Mouse (Mus musculus): ENCODE results near the gene Ift81.
"Not testable (repeated sequence)": the region's sequence is repeated elsewhere in the genome, so short reads cannot be mapped to it uniquely, and the experiment has no call there.

Ift81 gene

DNA sequence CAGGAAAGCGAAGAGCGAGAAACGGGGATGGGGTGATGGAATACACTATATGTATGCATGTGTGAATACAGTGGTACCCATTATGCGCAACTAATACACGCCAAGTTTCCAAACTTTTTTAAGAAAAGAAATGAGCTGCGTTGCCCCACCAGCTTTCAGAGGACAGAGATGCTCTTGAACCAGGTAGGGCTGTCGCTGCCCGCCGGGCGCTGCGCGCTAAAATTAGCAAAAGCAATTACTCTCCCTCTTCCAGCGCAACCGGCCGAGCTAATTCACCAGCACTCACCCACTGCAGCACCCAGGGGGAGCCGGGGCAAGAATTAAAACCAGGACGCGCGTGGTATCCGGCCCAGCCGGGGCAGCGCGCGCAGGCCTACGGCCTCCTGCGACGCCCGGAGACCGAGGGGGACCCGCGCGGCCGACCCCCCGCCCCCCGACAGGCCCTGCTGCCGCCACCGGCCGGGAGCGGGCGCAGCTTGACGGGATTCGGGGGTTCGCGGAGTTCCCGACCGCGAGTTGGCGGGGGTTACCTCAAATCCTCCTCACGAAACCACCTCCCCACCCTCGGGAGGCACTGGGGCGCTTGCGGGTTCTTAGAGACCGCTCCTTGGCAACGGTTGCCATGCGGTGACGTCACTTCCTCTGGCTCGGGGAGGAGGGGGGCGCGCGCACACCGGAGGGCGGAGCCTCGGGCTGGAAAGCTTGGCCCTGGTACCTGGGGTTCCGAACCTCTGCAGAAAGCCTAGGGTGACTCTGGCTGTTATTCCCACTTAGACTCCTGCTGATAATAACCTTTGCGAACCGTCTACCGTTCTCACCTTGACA is at the start of gene Ift81:
Gene Ift81 (minus strand): TSS at position 611 of the 825 bp plus-strand sequence.
- DNase-seq: peak; percentile 94 to 98

- DNase-seq: peak; percentile 39 to 47
Observed at GRCm38 (mm10) chr5:122662501-122662900, 48.2 kb upstream of the Ift81 start.

DNA sequence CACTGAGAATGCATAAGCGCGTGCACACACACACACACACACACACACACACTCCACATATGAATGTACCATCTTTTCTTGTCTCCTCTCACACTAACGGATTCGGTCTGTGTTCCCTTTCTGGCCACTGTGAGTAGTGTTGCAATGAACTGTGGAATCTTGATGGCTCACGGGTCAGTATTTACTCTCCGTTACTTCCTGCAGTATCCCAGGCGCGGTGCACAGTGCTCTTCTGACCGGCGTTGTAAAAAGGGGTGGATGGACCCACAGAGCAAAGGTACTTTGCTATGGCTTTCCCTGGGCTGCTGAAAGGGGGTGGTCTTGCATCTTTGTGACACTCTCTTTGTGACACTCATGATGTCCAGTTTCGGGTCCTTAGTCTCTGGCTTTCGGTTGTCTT is 42.5 kb upstream of the Ift81 start:
- no peak for DNase-seq

GRCm38 (mm10) chr5:122654268-122654573 is 39.9 kb upstream of the Ift81 start:
- DNase-seq: no peak

DNA sequence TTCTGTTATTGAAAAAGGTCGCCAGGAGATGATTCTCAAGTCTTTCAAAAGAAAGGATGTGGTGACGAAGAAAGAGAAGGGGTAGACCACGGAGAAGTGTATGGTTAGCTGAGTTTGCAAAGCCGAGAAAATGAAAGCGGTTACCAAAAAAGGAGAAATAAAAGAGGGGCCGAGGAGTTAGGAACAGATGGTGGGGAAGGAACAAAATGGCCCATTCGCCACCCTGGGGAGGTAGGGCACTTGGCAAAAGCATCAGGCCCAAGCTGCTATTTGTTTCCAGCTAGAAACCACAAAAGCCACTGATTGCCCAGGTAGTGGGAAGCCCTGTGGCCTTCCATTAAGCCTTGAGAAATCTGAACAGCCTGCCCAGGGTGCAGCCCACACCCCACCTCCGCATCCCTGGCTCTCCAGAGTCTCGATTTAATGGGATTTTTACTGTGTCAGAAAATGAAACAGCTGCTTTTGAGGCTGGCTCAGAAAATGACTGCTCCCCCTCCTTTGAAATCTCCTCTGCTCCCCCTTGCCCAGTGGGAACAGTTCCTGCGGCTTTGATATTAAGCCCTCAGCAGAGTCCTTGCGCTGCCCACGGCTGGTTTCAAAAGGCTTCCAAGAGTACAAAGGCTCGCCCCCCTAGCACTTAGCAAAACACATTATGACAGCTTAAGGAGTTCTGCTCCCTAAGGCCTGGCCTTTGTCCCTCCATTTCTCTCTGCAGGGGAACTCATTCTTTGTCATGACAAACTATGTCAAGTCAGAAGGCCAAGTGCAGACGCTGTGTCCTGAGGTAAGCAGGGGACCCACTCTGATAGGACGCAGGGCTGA is 39.3 kb upstream of the Ift81 start:
- DNase-seq: peak in 1 of 2 experiments; percentile 7

- DNase-seq: no peak
Observed at GRCm38 (mm10) chr5:122653112-122653445, 38.8 kb upstream of the Ift81 start.

DNA sequence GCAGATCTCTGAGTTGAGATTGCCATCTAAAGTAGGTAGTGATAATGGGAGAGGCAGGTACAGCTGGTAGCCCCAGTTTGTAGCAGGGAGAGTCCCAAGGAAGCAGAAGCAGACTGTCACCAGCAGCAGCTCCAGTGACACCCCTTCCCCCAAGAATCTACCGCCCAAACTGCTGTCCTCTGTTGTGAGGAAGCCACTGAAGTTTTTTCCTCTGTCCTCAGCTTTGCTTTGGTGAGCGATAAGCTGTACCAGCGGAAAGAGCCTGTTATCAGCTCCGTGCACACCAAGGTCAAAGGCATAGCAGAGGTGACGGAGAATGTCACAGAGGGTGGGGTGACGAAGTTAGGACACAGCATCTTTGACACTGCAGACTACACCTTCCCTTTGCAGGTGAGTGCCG is 38.2 kb upstream of the Ift81 start:
- no peak for DNase-seq

GRCm38 (mm10) chr5:122650100-122650499 is 35.8 kb upstream of the Ift81 start:
- no peak for DNase-seq

- no peak for DNase-seq
Observed at GRCm38 (mm10) chr5:122649264-122649663, 34.9 kb upstream of the Ift81 start.

DNA sequence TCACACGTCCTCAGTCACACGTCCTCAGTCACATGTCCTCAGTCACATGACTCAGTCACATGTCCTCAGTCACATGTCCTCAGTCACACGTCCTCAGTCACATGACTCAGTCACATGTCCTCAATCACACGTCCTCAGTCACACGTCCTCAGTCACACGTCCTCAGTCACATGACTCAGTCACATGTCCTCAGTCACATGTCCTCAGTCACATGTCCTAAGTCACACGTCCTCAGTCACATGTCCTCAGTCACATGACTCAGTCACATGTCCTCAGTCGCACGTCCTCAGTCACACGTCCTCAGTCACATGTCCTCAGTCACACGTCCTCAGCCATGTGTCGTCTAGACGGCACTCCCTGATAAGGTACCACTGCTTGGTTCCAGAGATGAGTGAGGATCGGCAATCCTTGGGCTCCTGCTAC is 33.6 kb upstream of the Ift81 start:
- DNase-seq: not testable (repeated sequence)

- no peak for DNase-seq
Observed at GRCm38 (mm10) chr5:122647256-122647924, 33.1 kb upstream of the Ift81 start.

DNA sequence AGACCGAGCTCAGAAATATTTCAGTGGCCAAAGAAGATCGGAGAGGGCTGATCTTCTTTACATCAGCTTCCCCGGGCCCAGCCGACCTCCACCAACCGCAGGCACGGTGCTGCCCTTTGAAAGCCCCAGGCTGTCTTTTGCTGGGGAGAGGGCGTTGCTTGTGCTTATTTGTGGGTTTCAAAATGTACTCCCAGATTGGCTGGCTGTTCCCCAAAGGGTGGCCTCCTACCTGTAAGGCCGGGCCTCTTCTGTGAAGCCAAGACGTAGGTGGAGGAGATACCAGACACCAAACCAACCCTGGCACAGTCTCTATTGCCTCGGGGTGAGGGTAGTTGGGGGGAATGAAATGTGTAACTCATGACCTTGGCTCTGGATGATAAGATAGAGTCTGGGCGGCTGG is 31.7 kb upstream of the Ift81 start:
- no peak for DNase-seq

- DNase-seq: no peak
Observed at GRCm38 (mm10) chr5:122645290-122645689, 31.0 kb upstream of the Ift81 start.

DNA sequence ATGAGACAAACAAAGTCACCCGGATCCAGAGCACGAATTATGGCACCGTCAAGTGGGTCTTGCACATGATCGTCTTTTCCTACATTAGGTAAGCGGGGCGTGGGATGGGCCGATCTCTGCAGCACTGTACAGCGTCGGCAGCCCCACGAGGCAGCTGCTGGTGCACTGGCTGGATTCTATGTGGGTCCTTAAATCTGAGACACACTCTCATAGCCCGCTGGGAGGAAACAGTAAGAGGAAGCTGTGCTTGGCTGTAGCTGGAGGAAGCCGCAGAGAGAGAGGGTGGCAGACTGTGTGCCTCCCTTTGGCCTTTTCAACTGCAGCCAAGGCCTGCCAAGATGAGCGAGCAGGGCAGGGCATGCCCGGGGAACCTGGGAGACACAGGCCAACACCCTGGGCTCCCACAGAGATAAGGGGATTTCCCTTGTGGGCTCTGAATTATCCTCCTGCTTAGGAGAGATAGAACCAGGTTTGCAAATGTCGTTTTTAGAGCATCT is 29.8 kb upstream of the Ift81 start:
- DNase-seq: peak; percentile 24 to 49

GRCm38 (mm10) chr5:122643701-122644100 is 29.4 kb upstream of the Ift81 start, which contains the start of gene P2rx7:
TSS of gene P2rx7 (plus strand) at chr5:122643911.
- peak; percentile 63 to 74 for DNase-seq

GRCm38 (mm10) chr5:122639986-122640385 is 25.7 kb upstream of the Ift81 start:
- DNase-seq: no peak

GRCm38 (mm10) chr5:122639517-122639916 is 25.2 kb upstream of the Ift81 start:
- no peak for DNase-seq

DNA sequence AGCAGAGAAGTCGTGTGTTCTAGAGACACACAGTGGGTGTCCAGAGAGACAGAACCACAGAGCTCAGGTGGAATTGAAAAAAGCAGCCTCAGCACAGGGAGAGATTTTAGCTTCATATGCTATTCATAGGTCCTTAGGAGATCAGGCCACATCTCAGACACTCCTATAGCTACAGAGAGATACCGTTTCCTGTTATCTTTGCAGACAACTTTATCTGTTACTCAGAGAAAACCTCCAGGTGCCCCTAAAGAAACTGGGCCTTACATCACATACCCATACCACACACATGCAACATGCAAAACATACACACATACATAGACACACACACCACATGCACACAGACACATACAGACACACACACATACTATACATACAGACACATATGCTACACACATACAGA is 24.0 kb upstream of the Ift81 start:
- no peak for DNase-seq

DNA sequence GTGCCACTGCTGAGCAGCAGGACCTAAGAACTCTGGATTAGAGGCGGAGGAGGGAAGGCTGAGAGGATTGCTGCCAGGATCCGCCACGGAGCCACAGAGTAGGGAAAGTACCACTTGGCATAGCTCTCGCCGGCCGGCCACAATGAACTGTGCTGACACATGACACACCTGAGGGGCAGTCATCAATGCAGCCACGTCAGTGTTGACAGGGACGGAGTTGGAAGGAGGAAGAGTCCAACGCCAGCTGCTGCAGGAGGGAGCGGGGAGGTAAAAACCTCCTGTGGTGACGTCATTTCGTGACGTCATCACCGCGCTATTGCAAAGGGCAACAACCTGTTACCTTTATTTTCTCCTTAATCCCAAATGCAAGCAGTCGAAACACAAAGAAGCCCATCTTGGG is 22.6 kb upstream of the Ift81 start:
- peak in 1 of 2 experiments; percentile 19 for DNase-seq

DNA sequence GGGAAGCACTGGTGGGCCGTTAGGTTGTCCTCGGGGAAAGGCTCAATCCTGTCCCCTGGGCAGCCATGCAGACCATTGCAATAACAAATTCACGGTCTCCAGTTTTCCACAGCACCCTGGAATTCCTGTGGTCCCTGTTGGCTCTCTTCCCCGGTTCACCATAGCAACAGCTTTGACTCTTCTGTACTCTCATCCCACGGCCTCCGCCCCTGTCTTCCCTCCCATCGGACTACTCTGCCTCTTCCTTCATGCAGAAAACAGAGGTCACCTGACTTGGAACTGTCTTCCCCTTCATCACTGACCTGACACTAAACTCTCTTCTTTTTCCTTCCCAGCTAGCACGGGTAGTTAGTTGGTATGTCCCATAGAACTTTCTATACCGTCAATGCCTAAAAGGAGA is 22.0 kb upstream of the Ift81 start:
- DNase-seq: peak; percentile 26 to 28

GRCm38 (mm10) chr5:122635228-122635627 is 20.9 kb upstream of the Ift81 start:
- DNase-seq: no peak

DNA sequence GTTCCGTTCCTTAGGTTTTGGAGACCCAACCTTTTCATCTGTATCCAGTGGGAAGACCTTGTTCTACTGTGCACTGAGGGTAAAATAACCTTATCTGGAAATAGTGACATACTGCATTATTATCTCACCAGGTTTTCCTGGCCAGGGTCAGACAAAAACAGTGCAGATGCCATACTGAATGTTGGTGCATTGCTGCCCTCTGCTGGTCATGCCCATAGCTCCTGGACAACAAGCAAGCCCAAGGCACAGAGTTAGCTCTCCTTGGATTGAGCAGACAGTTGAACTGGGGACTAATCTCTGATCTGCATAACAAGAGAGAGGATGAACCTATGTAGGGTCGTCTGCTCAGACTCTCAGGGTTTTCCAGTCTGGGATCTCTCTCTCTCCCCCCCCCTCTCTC is 12.9 kb upstream of the Ift81 start:
- DNase-seq: peak; percentile 89 to 97

DNA sequence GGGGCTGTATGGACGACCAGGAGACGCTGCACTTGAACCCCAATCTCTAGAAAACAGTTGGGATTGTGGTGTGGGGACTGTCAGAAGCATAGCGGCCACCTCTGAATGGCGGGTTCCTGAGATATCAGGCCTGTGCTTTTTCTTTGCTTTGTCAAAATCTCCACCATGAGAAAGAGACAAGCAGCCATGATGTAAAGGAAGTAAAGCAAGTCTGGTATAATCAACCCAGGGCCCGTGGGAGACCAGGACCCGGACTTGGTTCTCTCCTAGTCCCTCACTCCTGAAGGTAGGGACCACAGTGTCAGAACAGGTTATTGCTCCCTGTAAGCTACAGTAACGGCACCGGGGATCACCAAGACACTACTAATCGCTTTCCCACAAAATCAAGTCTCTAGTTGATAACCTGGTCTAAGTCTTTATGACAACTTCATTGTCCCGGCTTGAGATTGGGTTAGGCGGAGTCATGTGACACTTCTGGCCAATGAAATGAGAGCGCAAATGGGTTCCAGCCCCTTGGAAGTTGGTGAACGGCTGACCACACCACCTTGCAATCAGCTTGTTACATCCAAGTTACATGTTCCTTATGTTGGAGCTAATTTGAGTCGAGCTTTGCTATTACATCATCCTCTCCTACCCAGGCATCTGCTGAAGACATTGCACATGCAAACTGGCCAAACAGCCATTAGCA is 11.4 kb upstream of the Ift81 start:
- DNase-seq: no peak

All from kidney, postnatal 36 days (tissue).